15 mouse cellular contexts compared by ENCODE assay signal in genomic region chr16:20861256-20861655, GRCm38 (mm10).
DNase-seq lines count a peak whose midpoint lies in the region.
"Had no signal": no experiment of that assay in that cellular context is flagged by ENCODE, and none has a peak within 500 bp of the region (broad histone marks: within the 10 kb centered on the region; RNA-seq: fewer than 3 reads in every experiment).

No protein-coding gene starts in this region.

- peak; percentile 48 for DNase-seq in heart, adult 11 months
- DNase-seq in heart, postnatal 25 days (ENCODE audit: low spot score), result no peak
- DNase-seq in R1 (ENCODE audit: low read depth, low spot score), result peak; percentile 64
- DNase-seq in adrenal gland, postnatal 10 days, result no peak
- no peak for DNase-seq in spleen, postnatal 36 days (ENCODE audit: low spot score in 2 of 2)
- DNase-seq: adrenal gland, adult 8-10 months; adrenal gland, postnatal 25 days; B cell, adult 2 months; cerebellum, adult 11 months; cerebellum, adult 18-20 months; cerebellum, adult 8-10 months; cerebellum, adult 9-11 months; cerebellum, postnatal 14 days; cerebellum, postnatal 36 days; embryo, embryonic 11 days had no signal

- intact Hi-C loops in heart, postnatal 25 days (cut with DNase I), result no loop called here

Comparison
In these comparisons a context has a peak if more than half of its experiments do, and no peak if none do; other contexts are left out.
1. DNase-seq: peak in heart, adult 11 months (single experiment) and R1 (single experiment); none in heart, postnatal 25 days (single experiment), adrenal gland, postnatal 10 days (single experiment) and spleen, postnatal 36 days (0 of 2).